Mouse (Mus musculus) layer of hippocampus, postnatal 10 days (tissue): ENCODE results near the gene Ush2a. TPM values are rescaled to one million over a fixed set of nuclear protein-coding genes. Genes with fewer than 3 reads are reported as not detected.

Experiments used
- DNase-seq, 2 experiments: peaks; one replicate each; pipeline ENCODE4 v3.0.0; 2021; ENCODE audit warnings: low spot score in 2 of 2
- total RNA-seq, 2 experiments: library from RNA; stranded (reverse); gene quantifications; 2 replicates each; pipeline ENCODE4 v1.2.3; 2021

The Ush2a gene
- total RNA-seq, 2 experiments from 2014 or later, result 0.20 to 0.46 TPM

DNA sequence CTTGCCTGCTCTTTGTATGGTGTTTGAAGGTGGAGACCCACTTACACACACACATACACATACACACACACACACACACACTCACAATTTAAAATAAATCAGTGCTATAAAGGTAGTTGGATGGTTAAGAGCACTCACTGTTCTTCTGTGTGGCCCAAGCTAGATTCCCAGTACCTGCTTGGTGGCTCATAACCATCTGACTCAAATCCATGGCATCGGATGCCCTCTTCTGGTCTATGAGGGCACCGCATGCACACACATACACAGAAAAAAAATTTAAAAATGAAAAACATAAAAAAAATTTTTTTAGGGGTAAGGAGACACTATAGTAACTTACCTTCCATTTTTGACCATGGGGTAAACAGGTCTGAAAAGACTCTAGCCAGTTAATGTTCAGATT is 593.2 kb downstream of the Ush2a start:
- DNase-seq, result no peak

- DNase-seq, result no peak
Measured at GRCm38 (mm10) chr1:188859718-188860117, 597.9 kb downstream of the Ush2a start.

- peak in 1 of 2 experiments; percentile 18 for DNase-seq
Measured at GRCm38 (mm10) chr1:188865881-188866280, 604.1 kb downstream of the Ush2a start.

DNA sequence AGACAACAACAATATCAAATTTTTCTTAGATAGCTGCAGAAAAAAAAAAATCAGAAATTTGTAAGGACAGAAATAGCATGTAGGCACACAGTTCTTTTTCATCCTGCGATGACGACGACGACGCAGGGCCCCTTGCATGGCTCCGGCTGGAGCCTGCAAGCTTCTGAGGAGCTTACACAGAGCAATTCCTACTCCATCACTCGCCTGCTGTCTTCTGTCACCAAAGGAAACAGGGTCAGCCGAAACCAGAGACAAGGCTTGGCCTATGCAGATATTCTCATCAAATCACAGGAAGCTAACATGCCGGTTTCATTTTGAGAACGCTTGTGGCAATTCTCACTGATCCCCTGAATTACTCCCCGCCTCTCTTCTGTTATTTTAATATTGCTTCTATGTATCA is 604.7 kb downstream of the Ush2a start:
- no peak for DNase-seq

DNA sequence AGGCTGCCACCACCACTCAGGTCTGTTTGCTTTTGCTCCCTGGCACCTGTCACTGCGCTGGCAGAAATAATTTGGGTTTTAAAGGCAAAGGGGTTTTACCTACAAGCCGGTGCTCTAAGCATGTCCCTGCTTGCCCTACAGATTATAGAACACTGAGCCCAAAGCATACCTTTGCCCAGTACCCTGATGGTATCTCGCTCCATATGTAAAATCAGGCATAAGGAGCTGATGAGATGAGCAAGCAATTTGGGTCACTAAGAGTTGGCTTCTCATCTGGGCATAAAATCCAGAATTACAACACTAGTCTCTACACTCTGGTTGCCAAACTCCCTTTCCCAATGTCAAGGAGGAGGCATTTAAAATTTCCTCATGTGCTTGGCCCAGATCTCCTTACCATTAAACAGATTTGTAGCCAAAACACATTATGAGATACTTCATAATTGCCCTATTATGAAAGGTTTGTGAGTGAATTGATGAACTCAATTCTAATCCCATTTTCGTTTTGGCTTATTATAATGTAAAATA is 616.8 kb downstream of the Ush2a start:
- DNase-seq, result no peak

GRCm38 (mm10) chr1:188896906-188897551 is 635.2 kb downstream of the Ush2a start:
- no peak for DNase-seq

DNA sequence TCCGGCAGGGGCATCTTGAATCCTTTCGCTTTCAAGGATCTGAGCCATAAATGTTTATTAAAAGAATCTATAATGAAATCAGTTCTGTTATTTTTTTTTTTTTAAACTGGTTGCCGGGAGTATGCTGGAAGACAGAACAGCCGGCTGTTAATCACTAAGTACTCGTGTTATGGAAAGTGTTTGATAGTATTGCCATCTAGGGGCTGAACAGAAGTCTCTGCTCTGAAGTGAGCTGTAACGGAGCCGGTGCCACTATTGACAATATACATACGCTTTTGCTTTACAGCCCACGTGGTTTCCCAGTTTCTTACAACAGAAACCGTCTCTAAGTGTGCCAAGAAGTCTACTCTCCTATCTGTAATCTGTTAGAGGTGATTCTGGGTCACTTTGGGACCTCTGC is 642.3 kb downstream of the Ush2a start:
- no peak for DNase-seq

DNA sequence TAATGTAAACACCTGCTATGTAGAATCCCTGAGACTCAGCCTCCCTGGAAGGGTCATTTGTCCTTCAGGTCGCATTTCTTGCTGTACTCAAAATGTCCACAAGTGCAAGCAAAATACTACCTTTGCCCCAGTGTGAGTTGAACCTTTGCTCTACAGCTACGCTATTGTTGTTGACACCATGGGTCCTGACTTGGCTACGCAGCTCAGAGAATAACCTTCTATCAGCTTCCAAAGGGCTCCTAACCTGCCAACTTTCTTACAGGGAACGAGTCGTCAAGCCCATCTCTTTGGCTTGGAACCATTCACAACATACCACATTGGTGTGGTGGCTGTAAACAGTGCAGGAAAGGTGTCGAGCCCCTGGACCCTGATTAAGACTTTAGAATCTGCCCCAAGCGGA is 644.4 kb downstream of the Ush2a start:
- DNase-seq, result no peak

DNA sequence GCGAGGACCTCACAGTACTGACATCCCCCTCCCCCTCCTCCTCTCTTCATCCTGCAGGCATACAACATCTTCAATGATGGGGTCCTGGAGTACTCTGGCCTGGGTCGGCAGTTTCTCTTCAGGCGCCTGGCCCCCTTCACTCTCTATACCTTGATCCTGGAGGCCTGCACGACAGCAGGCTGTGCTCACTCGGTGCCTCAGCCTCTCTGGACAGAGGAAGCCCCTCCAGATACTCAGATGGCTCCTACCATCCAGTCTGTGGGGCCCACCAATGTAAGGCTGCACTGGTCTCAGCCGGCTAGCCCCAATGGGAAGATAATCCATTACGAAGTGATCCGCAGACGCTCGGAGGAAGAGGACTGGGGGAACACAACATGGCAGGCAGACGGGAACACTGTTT is 648.8 kb downstream of the Ush2a start:
- DNase-seq, result no peak

GRCm38 (mm10) chr1:188919946-188920345 is 658.1 kb downstream of the Ush2a start:
- DNase-seq, result no peak

- DNase-seq, result no peak
Measured at GRCm38 (mm10) chr1:188937246-188937780, 675.5 kb downstream of the Ush2a start.

GRCm38 (mm10) chr1:188945326-188945725 is 683.5 kb downstream of the Ush2a start:
- DNase-seq, result no peak

GRCm38 (mm10) chr1:188946849-188947248 is 685.0 kb downstream of the Ush2a start:
- DNase-seq, result no peak

GRCm38 (mm10) chr1:188947794-188948193 is 686.0 kb downstream of the Ush2a start:
- DNase-seq, result peak; percentile 25 to 37

DNA sequence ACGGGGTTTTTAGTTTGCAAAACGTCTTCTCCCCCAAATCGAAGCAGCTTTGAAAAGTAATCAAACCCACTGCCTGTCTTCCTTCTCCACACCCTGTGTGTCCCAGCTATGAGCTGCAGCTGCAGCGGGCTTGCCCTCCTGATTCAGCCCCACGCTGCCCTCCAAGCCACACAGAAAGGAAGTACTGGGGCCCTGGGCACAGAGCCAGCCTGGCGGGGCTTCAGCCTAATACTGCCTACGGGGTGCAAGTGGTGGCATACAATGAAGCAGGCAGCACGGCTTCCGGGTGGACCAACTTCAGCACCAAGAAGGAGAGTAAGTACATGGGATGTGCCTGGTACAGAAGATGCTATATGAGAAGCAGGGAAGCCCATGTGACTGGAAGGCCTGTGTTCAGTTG is 686.5 kb downstream of the Ush2a start:
- DNase-seq, result peak; percentile 46 to 62

GRCm38 (mm10) chr1:188951091-188951490 is 689.3 kb downstream of the Ush2a start:
- no peak for DNase-seq

DNA sequence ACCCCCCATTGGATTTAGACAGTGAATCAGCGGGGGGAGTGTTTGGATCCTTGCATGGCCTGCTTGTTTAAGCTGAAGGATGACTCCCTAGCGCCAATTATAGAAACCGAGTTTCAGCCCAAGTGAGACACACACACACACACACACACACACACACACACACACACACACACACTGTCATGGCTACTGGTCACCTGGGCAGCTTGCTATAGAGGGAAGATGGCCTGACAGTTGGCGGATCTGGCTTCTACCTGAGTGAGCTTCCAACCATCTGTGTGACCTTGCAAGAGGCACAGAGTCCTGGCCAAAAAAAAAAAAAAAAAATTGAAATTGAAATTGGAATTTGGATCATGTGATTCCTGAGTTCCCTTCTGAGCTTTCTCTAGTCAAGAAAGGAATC is 690.7 kb downstream of the Ush2a start:
- no peak for DNase-seq

DNA sequence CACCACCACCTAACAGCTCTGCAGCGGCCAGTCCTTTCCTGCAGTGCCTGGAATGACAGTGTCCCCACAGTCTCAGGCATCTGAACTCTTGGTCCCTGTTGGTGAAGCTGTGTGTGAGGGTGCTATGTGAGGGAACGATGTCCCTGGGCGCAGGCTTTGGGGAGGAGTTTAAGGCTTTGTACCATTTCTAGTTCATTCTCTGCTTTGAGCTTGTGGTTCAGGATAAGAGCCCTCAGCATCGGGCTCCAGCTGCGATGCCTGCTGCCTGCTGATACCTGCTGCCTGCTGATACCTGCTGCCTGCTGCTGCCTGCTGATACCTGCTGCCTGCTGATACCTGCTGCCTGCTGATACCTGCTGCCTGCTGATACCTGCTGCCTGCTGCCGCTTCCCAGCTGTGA is 711.3 kb downstream of the Ush2a start:
- no peak for DNase-seq

- no peak for DNase-seq
Measured at GRCm38 (mm10) chr1:188973926-188974325, 712.1 kb downstream of the Ush2a start.

- peak; percentile 66 to 73 for DNase-seq
Measured at GRCm38 (mm10) chr1:188980050-188980449, 718.2 kb downstream of the Ush2a start.

- peak; percentile 45 to 65 for DNase-seq
Measured at GRCm38 (mm10) chr1:188993218-188993617, 731.4 kb downstream of the Ush2a start.

- DNase-seq, result no peak
Measured at GRCm38 (mm10) chr1:188997921-188998320, 736.1 kb downstream of the Ush2a start.

DNA sequence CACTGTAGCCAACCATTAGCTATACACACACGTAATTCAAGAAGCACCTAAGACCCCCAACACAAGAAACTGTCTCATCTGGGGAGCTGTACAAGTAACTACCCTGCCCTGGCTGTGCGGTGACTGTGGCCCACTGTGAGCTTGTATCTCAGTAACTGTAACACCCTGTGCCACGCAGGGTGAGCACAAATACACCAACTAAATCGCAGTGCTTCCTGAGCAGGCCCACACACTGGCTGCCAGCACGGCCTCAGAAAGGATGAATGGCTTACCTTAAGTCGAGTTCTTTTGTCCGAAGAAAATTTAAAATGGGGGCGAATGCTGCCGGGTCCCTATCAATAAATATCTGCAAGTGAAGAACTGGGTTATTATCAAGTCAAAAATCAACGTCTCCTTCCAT is 738.2 kb downstream of the Ush2a start:
- no peak for DNase-seq
